Mouse (Mus musculus): ENCODE results near the gene Camkk2.

GRCm38 (mm10) chr5:122770806-122771261 is 8.4 kb downstream of the Camkk2 start:
- no peak for TF ChIP-seq CTCF (IDR thresholded peaks at IDR 0.05; ENCODE audit: low read depth, low read length)
- TF ChIP-seq EP300 (IDR thresholded peaks at IDR 0.05; ENCODE audit: insufficient read depth, low read depth, low read length): no peak
- TF ChIP-seq POLR2A (IDR thresholded peaks at IDR 0.05; ENCODE audit: insufficient read depth, low read length): no peak
